Mouse (Mus musculus) liver, embryonic 14.5 days (tissue): ENCODE measurements around the gene Mgat4d. TPM values are rescaled to one million over a fixed set of nuclear protein-coding genes. Genes with fewer than 3 reads are reported as not detected.
"Not testable (repeated sequence)": the region's sequence is repeated elsewhere in the genome, so short reads cannot be mapped to it uniquely, and the experiment has no call there.

Source experiments
- ATAC-seq: fragments of 200-750 bp; cut with Nextera tagmentation; 2 replicates; pipeline ENCODE4 v1.8.0; 2017; ENCODE audit warnings: moderate number of reproducible peaks, mild to moderate bottlenecking, moderate library complexity; ENCODE audit not compliant: insufficient read depth
- DNase-seq, 3 experiments: peaks; one replicate each; pipeline ENCODE4 v3.0.0-alpha.2; 2012 to 2013; ENCODE audit warnings: low read depth in 3 of 3, low spot score in 3 of 3
- H3K27ac ChIP-seq: fragments of 300-500 bp; sonication (generic); 2 replicates; pipeline ENCODE4 v1.5.1; 2014; ENCODE audit warnings: moderate library complexity, mild to moderate bottlenecking, control low read depth, inconsistent platforms
- H3K27me3 ChIP-seq: fragments of 300-500 bp; sonication (generic); 2 replicates; pipeline ENCODE4 v1.6.1; 2014; ENCODE audit warnings: mild to moderate bottlenecking, low read length, moderate library complexity; ENCODE audit not compliant: control insufficient read depth, insufficient read depth
- H3K36me3 ChIP-seq: fragments of 300-500 bp; sonication (generic); replicated peaks from 2 replicates; pipeline ENCODE4 v1.6.1; 2014; ENCODE audit warnings: low read depth; ENCODE audit not compliant: control insufficient read depth, insufficient read depth
- H3K4me1 ChIP-seq, 2 experiments: fragments of 200-500 bp in 1 of 2; fragments of 300-500 bp in 1 of 2; sonication (generic) in 1 of 2; replicated peaks; 2 replicates each; pipeline ENCODE4 v1.6.1; 2012 to 2014; ENCODE audit warnings: antibody characterized with exemption in 1 of 2, inconsistent platforms in 1 of 2, low read length in 1 of 2; ENCODE audit not compliant: control insufficient read depth in 2 of 2, insufficient read depth in 2 of 2
- H3K4me2 ChIP-seq: fragments of 300-500 bp; sonication (generic); 2 replicates; pipeline ENCODE4 v1.6.1; 2014; ENCODE audit warnings: low read depth, mild to moderate bottlenecking, control low read depth, moderate library complexity
- H3K4me3 ChIP-seq, 2 experiments: fragments of 200-500 bp in 1 of 2; fragments of 300-500 bp in 1 of 2; sonication (generic) in 1 of 2; 2 replicates each; pipeline ENCODE4 v1.5.1; 2012 to 2014; ENCODE audit warnings: low read depth in 2 of 2, low read length in 2 of 2, mild to moderate bottlenecking in 2 of 2, control low read depth in 1 of 2, inconsistent platforms in 1 of 2, moderate library complexity in 1 of 2; ENCODE audit not compliant: insufficient read depth in 1 of 2
- H3K9ac ChIP-seq: fragments of 300-500 bp; sonication (generic); replicated peaks from 2 replicates; pipeline ENCODE4 v1.6.1; 2014; ENCODE audit warnings: mild to moderate bottlenecking, control low read depth, moderate library complexity
- H3K9me3 ChIP-seq: fragments of 300-500 bp; sonication (generic); 2 replicates; pipeline ENCODE4 v1.6.1; 2016; ENCODE audit warnings: low read length, mixed read lengths; ENCODE audit not compliant: control insufficient read depth
- CTCF ChIP-seq: IDR thresholded peaks from 2 replicates; pipeline ENCODE4 v1.5.1; 2016; ENCODE audit warnings: antibody characterized with exemption, low read depth, control low read depth
- EP300 ChIP-seq: IDR thresholded peaks from 2 replicates; pipeline ENCODE4 v1.6.1; 2016; ENCODE audit warnings: antibody characterized with exemption, low read depth
- WGBS: fragments of 180-500 bp; shearing (Covaris S2); extraction: QIAGEN DNeasy Blood & Tissue Kit; methylation state at CpG from one replicate; pipeline ENCODE4 v1.1.7; 2014; ENCODE audit not compliant: insufficient replicate concordance; 5-methylcytosine and 5-hydroxymethylcytosine counted together
- polyA plus RNA-seq, 2 experiments: library from polyadenylated mRNA; depleted of rRNA in 1 of 2; stranded (reverse) in 1 of 2; unstranded in 1 of 2; fragments of >200 nt; fragmentation: Nextera tagmentation in 1 of 2; extraction: Ambion mirVana in 1 of 2; gene quantifications; 2 replicates each; pipeline versions ENCODE4 v1.2.1 to v1.2.3; 2012 to 2014

Gene Mgat4d
- polyA plus RNA-seq (2012; rRNA removed) (not detected in 2 replicates), polyA plus RNA-seq (2014; fragmentation: Nextera tagmentation; extraction: Ambion mirVana) (not detected in 2 replicates)

GRCm38 (mm10) chr8:83348263-83348662 lies at the start of gene Mgat4d:
Gene Mgat4d, plus strand, starts transcription at chr8:83348471.
- no peak for DNase-seq
- TF ChIP-seq EP300 (no peak), CTCF (no peak)
- WGBS = 62% methylated on average over 18 of the region's 18 CpGs
- no peak within 1 kb of the TSS for H3K9ac ChIP-seq
- H3K27me3 ChIP-seq = no peaks in the 10 kb centered on the region
- H3K4me3 ChIP-seq = no peak within 1 kb of the TSS
- no peaks in the 10 kb centered on the region for H3K4me1 ChIP-seq
- no peak within 1 kb of the TSS for H3K4me2 ChIP-seq
- no peaks in the 10 kb centered on the region for H3K9me3 ChIP-seq
- ATAC-seq = no peak
- no peak within 1 kb of the TSS for H3K27ac ChIP-seq
- no peaks in the 10 kb centered on the region for H3K36me3 ChIP-seq

DNA sequence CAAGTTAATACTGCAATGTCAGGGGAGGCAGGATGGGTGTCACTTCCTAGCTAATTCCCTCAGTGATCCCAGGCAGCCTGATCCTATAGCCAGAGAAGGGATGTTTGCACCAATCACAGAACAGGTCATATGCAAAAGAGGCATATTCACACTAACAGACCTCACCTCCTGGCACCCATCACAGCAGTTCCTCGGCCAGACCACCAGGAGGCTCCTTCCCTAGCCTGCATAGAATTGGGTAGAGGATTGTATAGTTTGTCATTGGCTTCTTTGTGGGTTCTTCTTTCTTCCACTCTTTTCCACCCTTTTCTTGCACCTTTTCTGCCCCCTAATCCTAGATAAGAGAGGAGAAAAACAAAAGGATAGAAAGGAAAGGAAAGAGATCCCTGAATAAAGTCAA lies 48.1 kb upstream of the Mgat4d start:
- Histone ChIP-seq H3K9me3 (no peaks in the 10 kb centered on the region), H3K36me3 (no peaks in the 10 kb centered on the region), H3K27ac (no peak overlapping the region), H3K4me1 (no peaks in the 10 kb centered on the region), H3K9ac (no peak overlapping the region), H3K27me3 (no peaks in the 10 kb centered on the region), H3K4me3 (no peak overlapping the region), H3K4me2 (no peak overlapping the region)
- TF ChIP-seq EP300 (no peak), CTCF (peak; percentile 67)
- no peak for ATAC-seq
- WGBS = 35% methylated on average over 1 of the region's 1 CpGs
- DNase-seq = no peak

DNA sequence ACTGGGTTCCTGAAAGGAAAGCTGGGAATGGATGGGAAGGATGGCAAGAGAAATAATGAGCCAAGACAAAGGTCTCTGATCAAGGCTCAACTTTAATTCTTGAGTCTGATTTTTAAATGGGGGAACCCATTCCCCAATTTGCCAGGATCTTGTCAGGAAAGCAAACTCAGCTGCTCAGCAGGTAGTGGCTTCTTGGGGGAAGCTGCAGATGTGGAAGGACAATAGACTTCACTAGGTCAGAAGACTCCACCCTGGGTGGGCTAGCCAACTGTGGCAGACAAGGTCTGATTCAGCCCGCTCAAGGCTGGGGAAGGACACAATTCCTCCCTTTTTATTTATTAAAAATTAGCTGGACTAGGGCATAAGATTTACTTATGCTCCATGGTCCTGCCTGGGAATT lies 43.3 kb upstream of the Mgat4d start:
- no peak for DNase-seq
- 76% methylated on average over 1 of the region's 1 CpGs for WGBS
- Histone ChIP-seq H3K9ac (no peak overlapping the region), H3K9me3 (no peaks in the 10 kb centered on the region), H3K4me1 (no peaks in the 10 kb centered on the region), H3K27ac (no peak overlapping the region), H3K36me3 (no peaks in the 10 kb centered on the region), H3K27me3 (no peaks in the 10 kb centered on the region), H3K4me3 (no peak overlapping the region), H3K4me2 (no peak overlapping the region)
- TF ChIP-seq CTCF (no peak), EP300 (no peak)
- ATAC-seq = no peak

DNA sequence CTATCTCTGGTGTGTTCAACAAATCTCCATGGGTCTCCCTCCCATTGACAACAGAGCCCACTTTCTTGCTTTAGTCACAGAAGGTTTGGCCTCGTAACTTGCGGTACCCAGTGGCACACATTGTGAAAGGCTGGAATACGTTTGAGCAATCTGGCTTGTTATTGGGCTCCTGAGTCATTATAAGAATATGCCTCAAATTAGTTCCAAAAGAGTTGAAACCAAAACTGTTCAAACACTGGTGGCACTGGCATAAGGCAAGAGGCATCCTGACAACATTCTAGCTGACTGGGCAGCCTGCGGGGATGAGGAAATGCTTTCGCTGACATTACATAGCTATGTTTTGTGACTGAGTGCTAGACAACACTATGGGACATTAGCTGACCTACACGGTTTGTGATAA lies 38.4 kb upstream of the Mgat4d start:
- WGBS = 71% methylated on average over 6 of the region's 6 CpGs
- H3K9me3 ChIP-seq = no peaks in the 10 kb centered on the region
- H3K4me1 ChIP-seq = no peaks in the 10 kb centered on the region
- no peak overlapping the region for H3K4me2 ChIP-seq
- no peak overlapping the region for H3K27ac ChIP-seq
- no peak overlapping the region for H3K9ac ChIP-seq
- H3K27me3 ChIP-seq = no peaks in the 10 kb centered on the region
- ATAC-seq (no peak), DNase-seq (no peak)
- H3K4me3 ChIP-seq = no peak overlapping the region
- TF ChIP-seq CTCF (no peak), EP300 (no peak)
- no peaks in the 10 kb centered on the region; the same call in 1 of the 2 replicates for H3K36me3 ChIP-seq

DNA sequence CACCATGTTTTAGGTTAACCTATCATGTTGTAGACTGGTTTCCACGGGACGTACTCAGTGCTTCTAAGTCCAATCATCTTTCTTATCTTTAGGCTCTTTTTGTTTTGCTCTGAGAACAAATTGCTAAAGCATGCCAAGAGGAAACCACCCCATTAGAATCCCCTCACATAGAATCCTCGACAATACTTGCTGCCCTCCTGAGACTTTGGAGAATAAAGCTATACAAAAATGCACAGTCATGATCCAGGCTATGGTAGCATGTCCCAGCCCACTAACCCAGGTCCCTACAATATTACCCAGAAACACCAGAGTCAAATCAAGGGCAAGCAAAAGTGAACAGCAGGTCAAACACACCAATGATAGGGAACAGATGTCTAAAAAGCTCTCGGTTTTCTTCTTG lies 33.2 kb upstream of the Mgat4d start:
- not testable (repeated sequence) for H3K9ac ChIP-seq, H3K36me3 ChIP-seq, H3K27me3 ChIP-seq, ATAC-seq, H3K9me3 ChIP-seq, H3K4me1 ChIP-seq, H3K27ac ChIP-seq, H3K4me3 ChIP-seq, H3K4me2 ChIP-seq, DNase-seq
- 84% methylated on average over 4 of the region's 4 CpGs for WGBS

DNA sequence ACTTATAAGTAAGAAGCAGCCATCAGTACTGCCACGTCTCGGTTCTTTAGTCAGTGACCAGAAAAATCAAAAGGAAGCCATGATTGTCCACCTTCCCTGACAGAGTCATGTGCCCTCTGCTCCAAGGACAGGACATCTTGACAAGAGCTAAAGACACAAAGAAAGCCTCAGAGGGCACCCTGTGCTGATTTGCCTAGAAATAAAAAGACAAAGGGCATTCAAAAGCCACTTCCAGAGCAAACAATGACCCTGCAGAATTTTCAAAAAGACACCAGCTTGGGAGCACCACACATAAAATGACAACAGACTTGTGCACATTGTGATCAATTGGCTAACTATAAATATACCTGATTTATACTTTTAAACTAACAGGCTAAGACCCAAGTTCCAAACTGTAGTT lies 32.6 kb upstream of the Mgat4d start:
- Histone ChIP-seq H3K9me3 (no peaks in the 10 kb centered on the region), H3K27ac (no peak overlapping the region), H3K27me3 (no peaks in the 10 kb centered on the region), H3K4me1 (no peaks in the 10 kb centered on the region), H3K4me2 (no peak overlapping the region), H3K36me3 (peaks cover 6% of the 10 kb centered on the region), H3K9ac (no peak overlapping the region), H3K4me3 (no peak overlapping the region)
- ATAC-seq = no peak
- DNase-seq = no peak
- TF ChIP-seq CTCF = no peak
- TF ChIP-seq EP300 = no peak
- 88% methylated on average over 2 of the region's 2 CpGs for WGBS
